Mouse (Mus musculus): Measurements from ENCODE around the gene Polr2f.
A peak's percentile ranks its signal among the peaks of the same experiment; 100 is the strongest.

Polr2f gene

GRCm38 (mm10) chr15:79155572-79155971, 14.8 kb downstream of the Polr2f start:
- DNase-seq (ENCODE audit: low spot score), result no peak

DNA sequence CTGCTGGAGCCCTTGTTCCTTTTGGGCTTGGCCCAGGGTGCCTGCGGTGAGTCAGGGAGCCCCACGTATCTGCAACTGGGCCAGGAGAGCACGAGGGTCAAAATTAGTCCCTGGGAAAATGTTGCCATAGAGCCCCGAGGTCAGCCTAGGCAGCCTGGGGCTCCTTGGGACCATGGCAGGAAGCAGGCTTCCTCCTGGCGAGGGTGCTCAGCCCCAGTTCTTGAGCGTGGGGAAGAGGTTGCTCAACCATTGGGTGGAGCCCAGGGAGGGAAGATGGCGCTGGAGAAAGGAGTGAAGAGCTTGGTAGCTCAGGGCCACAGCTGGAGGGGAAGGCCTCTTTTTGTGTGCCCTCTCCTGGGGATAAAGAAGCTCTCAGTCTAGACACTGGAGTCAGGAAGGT, 21.5 kb downstream of the Polr2f start:
- no peak for DNase-seq (ENCODE audit: low spot score)

- no peak for DNase-seq (ENCODE audit: low spot score)
These were observed 22.0 kb downstream of the Polr2f start for GRCm38 (mm10) chr15:79162822-79163221.

DNA sequence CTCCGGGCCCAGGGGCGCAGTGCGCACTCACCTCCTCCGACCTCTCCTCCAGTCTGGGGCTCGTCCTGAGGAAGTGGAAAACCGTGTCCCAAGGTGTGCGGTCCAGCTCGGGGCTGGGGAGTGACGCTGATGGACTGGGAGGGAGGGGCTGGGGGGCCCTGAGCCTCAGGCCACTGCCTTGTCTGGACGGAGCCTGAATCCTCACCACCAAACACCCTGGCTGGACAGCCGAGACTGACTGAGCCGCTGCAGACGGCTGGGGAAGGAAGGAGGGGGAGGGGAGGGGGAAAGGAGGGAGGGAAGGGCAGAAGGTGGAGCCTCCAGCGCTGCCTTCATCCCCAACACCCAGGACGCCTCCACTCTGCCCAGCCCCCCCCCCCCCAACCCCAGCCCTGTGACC, 23.4 kb downstream of the Polr2f start:
- DNase-seq (ENCODE audit: low spot score), result no peak

DNA sequence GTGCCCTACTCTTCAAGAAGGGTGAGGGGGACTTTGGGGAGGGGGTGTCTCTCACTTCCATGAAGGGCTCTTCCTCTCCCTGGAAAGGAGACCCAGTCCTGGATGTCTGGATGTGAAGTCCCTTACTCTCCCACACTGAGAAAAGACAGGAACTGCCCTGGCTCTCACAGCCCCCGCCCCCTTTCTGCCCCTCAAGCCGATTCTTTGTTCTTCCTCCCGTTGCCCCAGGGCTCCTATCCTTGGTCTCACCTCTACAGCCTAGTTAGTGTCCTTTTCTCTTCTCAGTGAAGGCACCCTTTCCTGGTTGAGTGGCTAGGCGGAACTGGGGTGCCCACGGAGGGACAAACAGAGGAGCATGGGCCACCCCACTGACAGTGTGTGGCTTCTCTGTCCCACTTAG, 24.3 kb downstream of the Polr2f start, which contains the start of gene Sox10:
Gene Sox10 (minus strand): TSS at position 101 of the 400 bp plus-strand sequence.
- DNase-seq (ENCODE audit: low spot score), result no peak

GRCm38 (mm10) chr15:79166712-79167111, 25.9 kb downstream of the Polr2f start:
- peak; percentile 31 for DNase-seq (ENCODE audit: low spot score)

- DNase-seq (ENCODE audit: low spot score), result peak; percentile 55
These were observed 36.1 kb downstream of the Polr2f start for GRCm38 (mm10) chr15:79176905-79177304.

DNA sequence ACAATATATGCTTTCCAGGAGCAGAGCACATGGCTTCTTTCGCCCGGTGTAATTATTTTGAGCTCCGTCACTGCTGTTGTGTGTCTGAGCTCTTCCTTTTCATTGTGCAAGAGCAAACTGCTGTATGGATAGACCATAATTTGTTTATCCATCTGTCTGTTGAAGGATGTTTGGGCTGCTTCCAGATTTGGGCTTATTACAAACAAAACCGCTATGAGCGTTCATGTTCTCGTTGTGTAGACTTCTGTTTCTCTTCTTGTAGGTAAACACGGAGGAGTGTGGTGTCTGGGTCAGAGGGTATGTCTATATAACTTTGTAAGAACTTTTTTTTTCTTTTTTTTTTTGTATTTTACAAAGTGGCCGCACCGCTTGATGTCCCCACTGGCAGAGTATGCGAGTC, 44.4 kb downstream of the Polr2f start:
- DNase-seq (ENCODE audit: low spot score), result peak; percentile 57

DNA sequence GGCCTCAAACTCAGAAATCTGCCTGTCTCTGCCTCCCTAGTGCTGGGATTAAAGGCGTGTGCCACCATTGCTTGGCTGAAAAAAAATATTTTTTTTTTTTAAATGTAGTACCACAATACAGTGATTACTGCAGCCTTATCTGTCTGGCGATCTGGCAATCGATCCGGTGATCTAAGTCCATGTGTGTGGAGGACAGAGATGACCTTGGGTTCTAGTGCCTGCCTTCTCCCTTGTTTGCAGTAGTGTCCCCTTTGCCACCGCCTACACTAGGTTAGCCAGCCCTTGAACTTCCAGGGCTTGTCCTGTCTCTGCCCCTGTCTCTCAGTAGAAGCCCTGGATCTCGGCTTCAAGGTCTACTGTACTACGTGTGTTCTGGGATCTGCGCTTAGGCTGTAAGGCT, 47.0 kb downstream of the Polr2f start:
- DNase-seq (ENCODE audit: low spot score), result no peak

DNA sequence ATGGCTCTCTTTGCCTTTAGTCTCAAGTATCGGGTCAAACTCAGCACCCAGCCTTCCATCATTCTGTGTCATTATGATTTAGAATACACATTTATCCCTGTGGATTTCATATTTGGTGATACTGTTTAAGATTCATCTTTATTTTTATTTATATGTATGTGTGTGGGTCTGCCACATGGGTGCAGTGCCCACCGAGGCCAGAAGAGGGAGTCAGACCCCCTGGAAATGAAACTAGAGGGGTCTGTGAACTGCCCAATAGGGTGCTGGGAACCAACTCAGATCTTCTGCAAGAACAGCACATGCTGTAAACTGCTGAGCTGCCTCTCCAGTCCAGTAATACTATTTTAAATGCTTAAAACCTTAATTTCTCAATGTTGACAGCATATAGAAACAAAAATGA, 50.6 kb downstream of the Polr2f start:
- DNase-seq (ENCODE audit: low spot score), result no peak

DNA sequence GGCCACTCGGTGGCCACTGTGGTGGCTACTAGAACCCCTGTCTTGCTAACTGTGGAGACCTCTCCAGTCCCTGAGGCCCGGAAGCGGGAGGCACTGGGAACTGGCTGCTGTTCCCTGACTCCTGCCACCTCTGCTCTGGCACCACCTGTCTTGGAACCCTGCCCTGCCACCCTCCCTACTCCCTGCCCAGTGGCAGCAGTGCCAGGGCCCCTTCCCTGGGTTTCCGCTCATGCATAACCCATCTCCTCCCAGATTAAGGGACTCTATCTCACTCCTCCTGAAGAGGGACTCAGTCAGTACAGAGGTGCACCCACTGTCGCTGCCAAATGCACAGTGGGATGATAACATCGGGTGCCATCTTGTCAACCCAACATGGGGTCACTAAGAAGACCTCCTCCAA, 51.6 kb downstream of the Polr2f start:
- DNase-seq (ENCODE audit: low spot score), result no peak

DNA sequence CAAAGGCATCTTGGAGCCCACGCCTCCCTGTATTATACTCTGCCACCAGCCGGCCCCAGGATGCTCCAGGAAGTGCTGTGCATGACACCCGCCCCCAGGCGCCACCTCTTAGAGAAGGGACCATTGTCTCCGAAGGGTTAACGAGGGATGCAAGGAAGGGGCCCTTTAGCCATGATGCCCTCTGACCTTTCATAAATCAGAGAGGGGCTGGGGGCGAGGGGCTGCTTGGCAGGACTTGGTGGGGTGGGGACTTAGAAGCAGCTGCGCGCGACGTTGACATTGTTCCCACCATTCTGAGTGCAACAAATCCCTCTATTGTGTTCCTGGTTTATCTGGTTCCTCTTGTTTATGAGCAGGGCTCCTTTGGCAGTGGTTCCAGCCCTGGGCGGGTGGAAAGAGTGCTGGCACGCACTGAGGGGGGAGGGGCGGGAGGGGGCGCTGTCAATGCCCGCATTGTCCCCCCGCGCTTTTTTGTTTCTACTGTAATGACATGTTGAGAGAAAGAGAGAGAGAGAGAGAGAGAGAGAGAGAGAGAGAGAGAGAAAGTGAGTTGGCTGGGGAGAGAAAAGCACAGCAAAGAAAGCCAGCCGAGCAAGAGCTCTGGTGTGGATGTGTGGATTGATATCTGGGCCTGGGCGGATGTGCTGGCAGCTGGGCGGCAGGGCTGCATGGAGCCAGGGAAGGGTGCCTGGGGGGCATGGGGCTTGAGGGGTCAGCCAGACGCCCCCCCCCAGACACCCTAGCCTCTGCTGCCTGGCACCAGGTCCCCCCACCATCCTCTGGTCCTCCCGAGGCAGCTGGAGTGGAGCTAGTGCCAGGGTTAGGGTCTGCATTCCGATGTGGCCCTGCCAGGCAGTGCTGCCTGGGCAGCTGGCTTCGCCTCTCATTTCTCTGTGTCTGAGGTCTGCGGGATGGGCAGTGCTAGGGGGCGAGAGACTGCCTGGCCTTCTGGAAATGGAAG, 52.4 kb downstream of the Polr2f start:
- peak; percentile 77 for DNase-seq (ENCODE audit: low spot score)

DNA sequence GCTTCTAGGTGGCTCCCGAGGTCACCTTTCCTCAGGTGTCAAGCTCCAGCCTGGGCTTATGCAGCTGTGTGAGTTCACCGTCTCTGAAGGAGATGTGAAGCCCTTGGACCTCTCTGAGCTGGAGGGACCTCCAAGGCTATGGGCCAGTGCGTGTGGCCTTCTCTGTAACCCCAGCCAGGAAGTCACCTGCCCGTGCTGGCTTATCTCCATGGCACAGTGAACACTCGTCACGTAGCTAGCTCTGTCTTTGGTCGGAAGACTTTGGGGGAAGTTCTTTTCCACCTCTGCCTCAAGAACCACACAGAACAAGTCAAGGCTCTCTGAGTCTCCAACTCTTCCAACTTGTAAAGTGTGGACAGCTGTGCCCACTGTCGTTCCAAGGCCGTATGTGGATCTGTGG, 53.2 kb downstream of the Polr2f start:
- no peak for DNase-seq (ENCODE audit: low spot score)

DNA sequence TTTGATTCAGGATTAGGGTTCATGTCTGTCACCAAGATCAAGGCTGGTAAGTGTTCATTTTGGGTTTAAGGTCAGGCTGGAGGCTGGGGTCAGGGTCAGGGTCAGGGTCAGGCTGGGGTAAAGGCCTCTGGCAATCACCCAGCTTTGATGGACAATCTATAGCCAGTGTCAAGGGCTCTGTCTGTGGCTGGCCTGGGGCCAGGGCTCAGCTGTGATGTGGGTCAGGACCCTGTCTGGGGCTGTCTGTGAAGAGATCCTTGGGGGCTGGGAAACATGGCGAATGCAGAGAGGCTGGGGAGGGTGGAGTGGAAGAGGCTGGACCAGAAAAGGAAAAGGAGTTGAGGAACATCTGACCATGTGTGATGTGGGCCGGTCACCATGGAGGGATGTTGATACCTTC, 54.1 kb downstream of the Polr2f start:
- DNase-seq (ENCODE audit: low spot score), result no peak

GRCm38 (mm10) chr15:79195492-79195891, 54.7 kb downstream of the Polr2f start:
- no peak for DNase-seq (ENCODE audit: low spot score)

GRCm38 (mm10) chr15:79199390-79199976, 58.7 kb downstream of the Polr2f start:
- no peak for DNase-seq (ENCODE audit: low spot score)

Data from MN1 (cell line).